In the genomic region with DNA sequence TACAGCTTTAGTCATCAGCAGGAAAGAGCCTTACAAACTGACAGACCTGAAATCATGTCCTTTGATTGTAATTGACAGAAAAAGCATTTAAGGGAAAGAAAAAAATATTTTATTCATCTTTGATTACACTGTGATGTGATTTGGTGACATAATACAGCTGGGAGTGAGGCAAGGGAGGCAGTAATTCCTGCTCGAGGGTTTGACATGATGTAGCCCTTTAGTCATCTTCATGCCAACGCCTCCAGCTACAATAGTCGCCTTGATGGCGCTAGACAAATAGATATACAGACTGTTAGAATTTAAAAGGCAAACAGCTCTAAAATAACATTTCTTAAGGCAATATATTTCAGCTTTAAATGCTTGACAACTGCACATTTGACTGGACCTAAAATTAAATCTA, we compare ENCODE assay signal across 19 mouse cellular contexts.
"Had no signal": no experiment of that assay in that cellular context is flagged by ENCODE, and none has a peak within 500 bp of the region (broad histone marks: within the 10 kb centered on the region; RNA-seq: fewer than 3 reads in every experiment).

No protein-coding gene starts in this region.

- H3K27me3 ChIP-seq: liver, embryonic 12.5 days; lung, embryonic 15.5 days; neural tube, embryonic 13.5 days; neural tube, embryonic 15.5 days had no signal

- H3K9me3 ChIP-seq: liver, embryonic 12.5 days; lung, embryonic 15.5 days; neural tube, embryonic 13.5 days; neural tube, embryonic 15.5 days had no signal

- H3K36me3 ChIP-seq: liver, embryonic 12.5 days; lung, embryonic 15.5 days; neural tube, embryonic 13.5 days; neural tube, embryonic 15.5 days had no signal

- H3K9ac ChIP-seq: liver, embryonic 12.5 days; liver, embryonic 14.5 days; lung, embryonic 15.5 days; neural tube, embryonic 13.5 days; neural tube, embryonic 15.5 days had no signal

- DNase-seq: lung, adult 18-20 months; lung, postnatal 14 days; lung, postnatal 4 days; right cerebral cortex, adult 18-20 months; right cerebral cortex, postnatal 25 days; right cerebral cortex, postnatal 4 days; spleen, adult 18-20 months; thymus, adult 18-20 months; thymus, postnatal 14 days; thymus, postnatal 36 days had no signal

- H3K27ac ChIP-seq: liver, embryonic 12.5 days; liver, embryonic 14.5 days; lung, embryonic 15.5 days; neural tube, embryonic 13.5 days; neural tube, embryonic 15.5 days had no signal

- ATAC-seq: liver, embryonic 12.5 days; lung, postnatal 0 days; midbrain, embryonic 16.5 days had no signal

- H3K4me2 ChIP-seq: liver, embryonic 12.5 days; lung, embryonic 15.5 days; midbrain, embryonic 11.5 days; neural tube, embryonic 13.5 days; neural tube, embryonic 15.5 days had no signal

- H3K4me1 ChIP-seq: liver, embryonic 12.5 days; lung, embryonic 15.5 days; neural tube, embryonic 15.5 days had no signal

- H3K4me3 ChIP-seq: liver, embryonic 12.5 days; lung, embryonic 15.5 days; myocyte; neural tube, embryonic 13.5 days; neural tube, embryonic 15.5 days had no signal
